8 mouse cellular contexts compared by ENCODE assay signal in the genomic region with DNA sequence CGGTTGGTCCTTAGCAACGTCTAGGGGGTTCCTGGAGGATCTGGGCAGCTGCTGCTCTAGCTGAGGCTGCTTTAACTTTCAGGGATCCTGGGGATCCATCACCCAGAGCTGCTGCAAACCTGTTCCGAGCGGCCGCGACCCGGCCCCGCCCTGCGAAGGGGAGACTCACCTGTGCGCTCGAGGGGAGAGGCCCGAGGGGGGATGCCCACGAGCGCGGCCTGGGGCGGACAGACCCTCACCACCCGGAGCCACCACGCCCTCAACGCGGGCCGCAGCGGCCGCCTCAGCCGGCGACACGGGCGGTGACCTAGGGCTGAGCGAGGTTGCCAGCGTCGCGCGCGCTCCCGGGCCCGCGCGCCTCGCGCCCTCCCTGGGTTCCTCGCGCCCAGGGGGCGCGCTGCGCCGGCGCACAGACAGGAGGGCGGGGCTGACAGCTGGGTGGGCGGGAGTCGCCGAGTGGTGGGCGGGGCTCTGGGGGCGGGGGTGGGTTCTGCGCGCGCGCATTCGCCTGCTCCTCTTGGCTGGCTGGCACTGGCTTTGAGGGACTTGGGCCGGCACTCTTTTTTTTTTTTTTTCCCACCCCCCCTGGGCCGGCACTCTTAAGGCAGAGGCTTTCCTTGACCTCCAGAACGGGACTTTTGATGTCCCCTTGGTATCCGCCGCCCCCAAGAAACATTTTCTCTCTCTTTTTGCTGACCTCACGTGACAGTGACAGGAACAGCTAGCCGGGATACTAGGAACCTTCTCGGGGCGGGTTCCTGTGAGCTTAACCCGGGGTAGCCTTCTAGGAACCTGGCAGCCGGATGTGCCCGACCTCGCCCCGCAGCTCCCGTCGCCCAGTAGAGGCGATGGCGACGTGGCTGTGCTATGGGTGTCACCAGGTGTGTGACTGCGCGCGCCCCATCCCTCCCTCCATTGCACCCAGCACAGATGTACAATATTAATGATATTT. TPM values are rescaled to one million over a fixed set of nuclear protein-coding genes. Genes with fewer than 3 reads are reported as not detected.
A peak's percentile ranks its signal among the peaks of the same experiment; 100 is the strongest.
DNase-seq lines count a peak whose midpoint lies in the region; ATAC-seq and TF ChIP-seq lines count a peak whose summit lies in the region.

A gene (minus strand): TSS at position 411 of the 952 bp plus-strand sequence.

- ATAC-seq in lung, postnatal 0 days, result peak; percentile 89

- H3K4me2 ChIP-seq in lung, postnatal 0 days (replicated peaks; ENCODE audit: low read depth, low read length), result peak within 1 kb of the TSS; percentile 88

- H3K27ac ChIP-seq in lung, postnatal 0 days (ENCODE audit: low read length), result peak within 1 kb of the TSS; percentile 62

- WGBS in lung, postnatal 0 days, result 2% methylated on average over 42 of the region's 79 CpGs

- no peaks in the 10 kb centered on the region for H3K36me3 ChIP-seq in lung, postnatal 0 days (ENCODE audit: insufficient read depth, low read length)

- no peaks in the 10 kb centered on the region for H3K27me3 ChIP-seq in lung, postnatal 0 days (replicated peaks; ENCODE audit: insufficient read depth, low read length)

- peak; percentile 91 for DNase-seq in Muller cell, postnatal 12 days (ENCODE audit: inconsistent ontology term)
- DNase-seq in cerebellum, adult 8-10 months, result peak; percentile 71
- peak; percentile 85 for DNase-seq in forelimb bud, embryonic 11.5 days (ENCODE audit: low read depth, low spot score)
- peak; percentile 86 for DNase-seq in heart, postnatal 4 days
- DNase-seq in layer of hippocampus, adult 8-10 months (ENCODE audit: low spot score in 2 of 2), result peak; percentile 19 to 23
- DNase-seq in lung, postnatal 0 days (ENCODE audit: low spot score), result peak; percentile 85
- DNase-seq in ovary, postnatal 10 days (ENCODE audit: low spot score), result peak; percentile 50
- DNase-seq in thymus, postnatal 0 days (ENCODE audit: low spot score), result peak; percentile 90

- peak within 1 kb of the TSS; percentile 58 for H3K9ac ChIP-seq in lung, postnatal 0 days (replicated peaks; ENCODE audit: low read depth)

- peak; percentile 32 for TF ChIP-seq CTCF in lung, postnatal 0 days (IDR thresholded peaks at IDR 0.05)

- no peaks in the 10 kb centered on the region for H3K9me3 ChIP-seq in lung, postnatal 0 days (ENCODE audit: low read length)

- no peak; the same call in 1 of the 2 replicates for TF ChIP-seq EP300 in lung, postnatal 0 days (IDR thresholded peaks at IDR 0.05)

- H3K4me1 ChIP-seq in lung, postnatal 0 days (ENCODE audit: insufficient read depth, low read depth, low read length), result peaks cover 9% of the 10 kb centered on the region; the same call in 1 of the 2 replicates

- peak within 1 kb of the TSS; percentile 70 for H3K4me3 ChIP-seq in lung, postnatal 0 days (ENCODE audit: low read depth, low read length)

RNA-seq across cellular contexts. Expression of the gene that starts here (rescaled TPM):
- 10 to 100 TPM; 18.6 to 19.6 TPM for total RNA-seq in heart, postnatal 4 days (2021)
- total RNA-seq in layer of hippocampus, adult 8-10 months (2022), result 10 to 100 TPM; 21.9 to 29.4 (median 24.3) TPM
- polyA plus RNA-seq in lung, postnatal 0 days (2015; fragmentation: Nextera tagmentation; extraction: Ambion mirVana), result 12.6 and 12.7 TPM in 2 replicates
- polyA plus RNA-seq in thymus, postnatal 0 days (2015; fragmentation: Nextera tagmentation; extraction: Ambion mirVana), result 15.4 and 20.8 TPM in 2 replicates

Comparison
In these comparisons a context has a peak if more than half of its experiments do, and no peak if none do; other contexts are left out.
1. Peak in every context shown above with its lines: DNase-seq, ATAC-seq, H3K4me3 ChIP-seq and H3K27ac ChIP-seq.
2. DNase-seq: peak in every context shown above with its lines; median percentile 91 in Muller cell, postnatal 12 days; 90 in thymus, postnatal 0 days; 86 in heart, postnatal 4 days; 85 in forelimb bud, embryonic 11.5 days; 85 in lung, postnatal 0 days; 71 in cerebellum, adult 8-10 months; 50 in ovary, postnatal 10 days; 21 in layer of hippocampus, adult 8-10 months.